Mouse (Mus musculus) liver, adult (tissue): ENCODE results near the gene Vps50.

Source experiments
- GATA4 ChIP-seq: IDR thresholded peaks from 2 replicates; pipeline ENCODE4 v1.6.1; 2014; ENCODE audit warnings: mild to moderate bottlenecking, low read length; ENCODE audit not compliant: insufficient replicate concordance

The Vps50 gene

GRCm38 (mm10) chr6:3511612-3512011 is 13.4 kb downstream of the Vps50 start:
- TF ChIP-seq GATA4 = no peak

DNA sequence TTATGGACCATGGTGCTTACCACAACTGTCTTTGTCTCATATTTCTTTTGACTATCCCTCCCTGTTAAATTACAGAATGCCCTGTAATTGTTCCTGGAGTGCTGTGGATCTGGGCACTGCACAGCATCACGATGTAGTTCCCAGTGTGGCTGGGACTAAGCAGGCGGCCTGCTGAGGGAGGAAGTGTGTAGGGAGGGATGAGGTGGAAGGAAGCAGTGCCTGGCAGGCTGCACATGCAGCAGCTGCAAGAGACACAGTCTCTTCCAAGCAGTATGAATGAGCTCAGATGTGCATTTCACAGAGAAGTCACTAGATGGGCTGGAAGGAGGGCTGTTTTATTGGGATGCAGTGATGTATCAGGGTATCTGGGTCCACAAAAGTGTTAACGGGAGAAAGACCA is 14.4 kb downstream of the Vps50 start:
- no peak for TF ChIP-seq GATA4

GRCm38 (mm10) chr6:3528198-3528597 is 30.0 kb downstream of the Vps50 start:
- TF ChIP-seq GATA4 = no peak

- no peak for TF ChIP-seq GATA4
Measured at GRCm38 (mm10) chr6:3531445-3531844, 33.3 kb downstream of the Vps50 start.

DNA sequence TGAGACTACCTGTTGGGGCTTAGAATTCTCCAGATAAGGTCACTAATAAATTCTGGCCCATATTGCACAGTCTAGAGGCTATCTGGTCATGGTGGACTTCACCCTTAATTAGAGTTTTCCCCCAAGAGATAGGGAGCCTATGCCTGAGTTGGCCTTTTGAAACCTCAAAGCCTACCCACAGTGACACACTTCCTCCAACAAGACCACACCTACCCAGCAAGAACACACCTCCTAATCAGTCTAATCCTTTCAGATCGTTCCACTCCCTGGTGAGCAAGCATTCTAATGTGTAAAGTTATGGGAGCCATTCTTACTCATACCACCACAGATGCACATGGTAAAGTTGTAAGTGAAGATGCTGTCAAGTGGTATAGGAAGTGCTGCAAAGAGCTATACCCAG is 37.9 kb downstream of the Vps50 start:
- TF ChIP-seq GATA4 = no peak

GRCm38 (mm10) chr6:3539470-3539869 is 41.3 kb downstream of the Vps50 start:
- TF ChIP-seq GATA4 = no peak

DNA sequence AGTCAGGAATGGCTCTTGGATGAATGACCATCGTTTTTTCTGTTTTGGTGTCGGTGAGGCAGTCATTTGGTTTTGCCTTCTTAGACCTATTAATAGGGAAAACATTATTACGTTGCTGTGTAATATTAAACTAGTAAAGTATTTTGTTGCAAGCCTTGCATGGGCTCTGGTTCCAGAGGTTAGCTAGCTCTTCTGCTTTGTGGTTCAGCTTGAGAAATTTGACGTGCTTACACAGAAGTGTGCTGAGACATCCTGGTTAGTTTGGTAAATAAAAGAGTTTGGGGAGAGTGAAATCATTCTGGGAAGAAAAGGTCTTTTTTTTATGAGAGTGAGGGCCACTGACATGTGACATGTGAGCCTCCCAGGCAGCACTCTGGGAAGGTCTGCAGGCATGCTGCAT is 45.7 kb downstream of the Vps50 start:
- TF ChIP-seq GATA4 = no peak

- no peak for TF ChIP-seq GATA4
Measured at GRCm38 (mm10) chr6:3544970-3545369, 46.8 kb downstream of the Vps50 start.

GRCm38 (mm10) chr6:3548959-3549358 is 50.8 kb downstream of the Vps50 start:
- TF ChIP-seq GATA4 = no peak

- TF ChIP-seq GATA4 = no peak
Measured at GRCm38 (mm10) chr6:3549992-3550391, 51.8 kb downstream of the Vps50 start.

- no peak for TF ChIP-seq GATA4
Measured at GRCm38 (mm10) chr6:3557177-3557576, 59.0 kb downstream of the Vps50 start.

GRCm38 (mm10) chr6:3560009-3560408 is 61.8 kb downstream of the Vps50 start:
- TF ChIP-seq GATA4 = no peak

- TF ChIP-seq GATA4 = no peak
Measured at GRCm38 (mm10) chr6:3562301-3562700, 64.1 kb downstream of the Vps50 start.

- TF ChIP-seq GATA4 = no peak
Measured at GRCm38 (mm10) chr6:3565005-3565404, 66.8 kb downstream of the Vps50 start.

GRCm38 (mm10) chr6:3565667-3566066 is 67.5 kb downstream of the Vps50 start:
- no peak for TF ChIP-seq GATA4

DNA sequence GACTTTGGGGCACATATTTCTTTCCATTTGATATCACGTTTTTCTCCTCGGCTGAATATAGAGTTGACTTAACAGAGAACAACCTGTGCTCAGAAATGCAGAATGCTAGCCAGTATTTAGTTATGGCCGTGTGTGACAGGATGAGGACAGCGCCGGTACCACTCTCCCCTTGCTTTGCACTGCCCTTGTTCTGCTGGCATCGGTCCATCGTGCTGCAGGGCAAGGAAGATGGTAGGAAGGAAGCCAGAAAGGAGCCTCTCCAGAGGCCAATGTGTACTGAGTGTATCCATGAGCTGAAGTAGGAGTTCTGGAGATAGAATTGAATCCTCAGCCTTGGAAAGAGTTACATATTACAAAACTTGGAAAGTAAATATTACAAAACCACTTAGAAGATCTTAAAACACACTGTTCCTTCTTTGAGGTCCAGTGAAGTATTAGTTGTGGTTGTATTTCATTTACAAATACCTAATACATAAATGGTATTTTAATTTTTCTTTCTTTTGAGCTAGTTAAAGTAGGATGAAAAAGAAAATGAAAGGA is 69.0 kb downstream of the Vps50 start:
- no peak for TF ChIP-seq GATA4

DNA sequence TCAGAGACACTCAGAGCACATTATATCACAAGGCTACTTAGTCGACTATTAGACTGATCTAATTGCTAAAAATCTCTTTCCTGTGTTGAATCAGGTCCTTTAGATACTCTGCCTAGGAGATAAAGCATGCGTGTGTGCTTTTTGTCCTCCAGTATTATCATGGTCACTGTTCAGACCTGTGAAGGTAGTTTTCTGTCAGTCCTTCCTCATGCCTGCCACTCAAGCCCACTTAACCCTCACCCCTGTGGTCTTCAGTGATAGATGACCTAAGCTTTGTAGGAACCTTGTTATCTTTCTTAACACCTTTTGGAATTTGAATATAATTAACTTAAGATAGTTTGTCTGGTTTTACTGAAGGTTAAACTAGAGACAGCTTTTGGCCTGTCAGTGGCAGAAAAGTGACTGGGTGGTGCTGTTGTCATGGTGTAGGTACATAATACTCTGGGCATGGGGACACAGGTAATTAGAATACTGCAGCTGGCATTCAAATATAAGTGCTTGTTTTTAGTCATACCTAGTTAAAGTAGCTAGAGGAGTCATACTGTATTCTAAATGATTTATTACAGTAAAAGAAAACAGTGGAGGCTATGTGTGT is 74.1 kb downstream of the Vps50 start:
- TF ChIP-seq GATA4 = no peak

- no peak for TF ChIP-seq GATA4
Measured at GRCm38 (mm10) chr6:3573787-3574186, 75.6 kb downstream of the Vps50 start.

DNA sequence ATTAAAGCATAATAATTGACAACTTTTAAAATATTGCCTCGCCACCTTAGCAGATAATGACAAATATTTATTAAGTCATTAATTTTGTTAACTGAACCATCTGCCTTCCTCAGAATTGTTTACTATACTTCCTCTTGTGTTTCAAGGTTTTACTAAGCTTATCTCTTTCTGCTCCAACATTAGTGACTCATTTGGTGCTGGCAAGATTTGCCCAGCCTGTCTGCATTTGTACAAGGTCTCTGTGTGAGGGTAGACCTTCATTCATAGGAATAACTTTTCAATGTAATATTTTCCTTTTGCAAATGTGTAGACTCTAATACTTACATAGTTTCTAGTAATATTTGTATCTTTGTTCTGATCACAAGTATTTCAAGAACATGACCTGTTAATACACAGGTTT is 87.2 kb downstream of the Vps50 start:
- no peak for TF ChIP-seq GATA4
